Mouse (Mus musculus): ENCODE data around the gene Fstl3.

DNA sequence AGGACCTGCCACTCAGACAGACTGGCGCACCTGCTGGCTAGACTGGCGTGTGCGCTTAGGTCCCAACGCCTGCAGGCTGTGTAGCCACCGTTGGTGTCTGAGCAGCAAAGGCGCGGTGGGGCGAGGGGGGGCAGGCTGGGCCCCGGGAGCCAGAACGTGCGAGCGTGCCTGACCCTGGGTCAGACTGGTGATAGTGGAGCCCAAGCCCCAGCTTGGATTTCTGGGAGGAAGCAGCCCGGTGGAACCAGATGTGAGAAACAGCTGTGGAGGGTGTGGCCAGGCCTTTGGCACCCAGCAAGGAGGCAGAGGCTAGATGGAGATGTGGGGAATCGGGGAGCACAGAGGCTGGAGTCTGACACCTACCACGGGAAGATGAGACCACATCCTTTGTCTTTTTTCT lies 20.3 kb downstream of the Fstl3 start:
- no peak for TF ChIP-seq POLR2A (IDR thresholded peaks at IDR 0.05; ENCODE audit: low read depth, low read length)
- TF ChIP-seq CTCF (IDR thresholded peaks at IDR 0.05; ENCODE audit: extremely low read depth, insufficient read depth, insufficient read length, insufficient replicate concordance): no peak
